Mouse (Mus musculus): ENCODE results near the gene 4833427G06Rik.
A peak's percentile ranks its signal among the peaks of the same experiment; 100 is the strongest.
"Not testable (repeated sequence)": the region's sequence is repeated elsewhere in the genome, so short reads cannot be mapped to it uniquely, and the experiment has no call there.

Gene 4833427G06Rik

DNA sequence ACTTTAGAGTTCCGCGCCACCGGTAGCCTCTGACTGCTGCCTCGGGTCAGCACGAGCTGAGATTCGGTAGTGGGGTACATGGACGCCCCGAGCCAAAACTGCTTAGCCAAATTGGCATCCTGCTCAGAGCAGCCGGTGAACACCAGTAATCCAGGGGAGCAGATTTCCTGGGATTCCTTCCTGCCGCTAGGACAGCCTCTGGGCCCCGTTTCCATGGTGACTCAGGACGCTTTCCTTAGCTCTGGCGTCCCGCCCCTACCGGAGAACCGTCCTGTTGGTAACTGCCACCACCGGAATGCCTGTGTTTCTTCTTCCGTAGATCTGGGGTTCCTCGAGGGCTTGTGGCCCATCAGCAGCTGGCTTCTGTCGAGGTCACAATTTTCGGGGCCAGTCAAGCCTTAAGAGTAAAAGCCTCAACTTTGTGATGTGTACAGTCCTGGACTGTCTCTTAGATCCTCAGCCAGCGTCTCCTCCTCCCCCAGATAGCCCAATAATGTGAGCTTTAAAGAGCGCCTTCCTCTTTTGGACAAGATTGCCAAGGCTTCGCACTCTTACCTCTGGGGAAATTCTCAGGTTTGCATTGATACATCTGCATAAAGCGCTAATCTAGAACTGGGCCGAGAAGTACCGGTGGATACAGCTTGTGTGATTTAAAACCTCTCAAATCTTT lies at the start of gene 4833427G06Rik:
Gene 4833427G06Rik, minus strand, starts transcription at position 323 of the 670 bp plus-strand sequence.
- DNase-seq (ENCODE audit: low spot score): peak; percentile 19

DNA sequence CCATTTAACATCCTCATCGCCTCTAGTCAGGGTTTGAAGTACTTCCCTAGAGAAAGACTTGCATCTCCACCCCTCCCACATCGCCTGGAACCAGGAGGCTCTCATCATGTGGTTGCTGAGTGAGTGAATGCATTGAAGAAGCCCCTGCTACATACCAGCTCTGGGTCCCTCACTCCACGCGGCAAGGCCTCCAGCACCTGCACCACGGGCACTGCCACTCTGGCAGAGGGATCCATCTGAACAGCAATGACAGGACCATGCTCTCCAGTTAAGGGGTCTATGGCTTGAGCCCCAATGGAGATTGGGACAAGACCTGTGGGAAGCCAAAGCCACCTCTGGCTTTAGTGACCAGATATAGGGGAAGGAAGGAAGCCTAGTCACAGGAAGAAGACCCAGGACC lies 45.4 kb upstream of the 4833427G06Rik start:
- DNase-seq (ENCODE audit: low spot score): no peak

- no peak for DNase-seq (ENCODE audit: low spot score)
Measured at GRCm38 (mm10) chr9:51146496-51146895, 44.6 kb upstream of the 4833427G06Rik start.

GRCm38 (mm10) chr9:51144218-51144617 lies 42.3 kb upstream of the 4833427G06Rik start:
- no peak for DNase-seq (ENCODE audit: low spot score)

DNA sequence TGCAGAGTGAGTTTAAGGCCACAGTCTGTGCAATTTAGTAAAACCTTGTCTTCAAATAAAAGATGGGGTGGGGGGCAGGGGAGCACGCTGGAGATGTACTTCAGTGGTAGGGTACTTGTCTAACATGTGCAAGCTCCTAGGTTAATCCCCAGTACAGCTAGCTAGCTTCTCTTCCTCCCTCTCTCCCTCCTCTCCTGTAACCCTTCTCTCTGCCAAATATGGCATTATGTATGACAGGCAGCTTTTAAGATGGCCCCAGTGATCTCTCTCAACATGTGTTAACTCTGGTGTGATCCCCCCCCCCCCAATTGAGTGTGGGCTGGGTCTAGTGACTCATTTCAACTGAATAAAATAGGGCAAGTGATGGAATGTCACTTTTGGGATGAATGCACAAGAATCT lies 41.6 kb upstream of the 4833427G06Rik start:
- DNase-seq (ENCODE audit: low spot score): no peak

- DNase-seq (ENCODE audit: low spot score): no peak
Measured at GRCm38 (mm10) chr9:51140711-51141110, 38.8 kb upstream of the 4833427G06Rik start.

- DNase-seq (ENCODE audit: low spot score): not testable (repeated sequence)
Measured at GRCm38 (mm10) chr9:51139401-51139800, 37.5 kb upstream of the 4833427G06Rik start.

GRCm38 (mm10) chr9:51138301-51138700 lies 36.4 kb upstream of the 4833427G06Rik start:
- no peak for DNase-seq (ENCODE audit: low spot score)

GRCm38 (mm10) chr9:51137836-51138235 lies 36.0 kb upstream of the 4833427G06Rik start:
- DNase-seq (ENCODE audit: low spot score): no peak

DNA sequence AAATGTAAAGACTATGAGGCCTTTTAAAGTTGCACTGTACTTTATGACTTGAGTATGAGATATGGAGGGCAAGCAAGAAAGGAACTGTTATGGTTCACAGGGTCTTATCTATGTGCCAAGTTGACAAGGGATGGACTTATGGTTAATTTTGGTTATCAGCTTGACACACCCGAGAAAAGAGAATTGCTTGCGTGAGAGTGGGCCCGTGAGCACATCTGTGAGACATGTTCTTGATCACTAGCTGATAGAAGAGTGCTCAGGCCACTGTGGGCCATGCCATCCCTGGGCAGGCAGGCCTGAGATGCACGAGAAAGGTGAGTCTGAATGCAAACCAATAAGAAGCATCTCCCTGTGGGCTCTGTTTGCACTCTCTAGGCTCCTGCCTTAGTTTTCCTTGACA lies 35.6 kb upstream of the 4833427G06Rik start:
- DNase-seq (ENCODE audit: low spot score): no peak

DNA sequence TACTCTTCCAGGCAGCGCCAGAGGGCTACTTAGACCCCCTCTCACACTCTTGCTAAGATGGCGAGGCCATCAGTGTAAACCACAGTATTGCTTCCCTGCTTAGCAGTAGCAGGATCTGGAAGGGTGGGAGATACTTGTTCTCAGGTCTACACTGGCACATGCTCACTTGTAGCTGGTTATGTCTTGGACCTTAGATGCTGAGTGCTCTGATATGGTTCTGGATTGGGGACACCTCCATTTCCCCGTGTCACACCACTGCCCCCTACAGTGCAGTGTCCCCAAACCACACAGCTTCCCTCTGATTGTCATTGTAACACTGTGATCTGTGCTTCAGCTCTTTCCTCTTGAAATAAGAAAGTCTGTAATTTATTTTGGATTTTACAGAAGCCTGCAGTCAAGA lies 35.1 kb upstream of the 4833427G06Rik start:
- DNase-seq (ENCODE audit: low spot score): peak; percentile 23

- DNase-seq (ENCODE audit: low spot score): no peak
Measured at GRCm38 (mm10) chr9:51114767-51115166, 12.9 kb upstream of the 4833427G06Rik start.

GRCm38 (mm10) chr9:51105751-51106150 lies 3.9 kb upstream of the 4833427G06Rik start:
- DNase-seq (ENCODE audit: low spot score): no peak

- peak; percentile 6 for DNase-seq (ENCODE audit: low spot score)
Measured at GRCm38 (mm10) chr9:51103808-51104514, 2.1 kb upstream of the 4833427G06Rik start.

- peak; percentile 19 for DNase-seq (ENCODE audit: low spot score)
Measured at GRCm38 (mm10) chr9:51102963-51103807, 1.3 kb upstream of the 4833427G06Rik start.

- DNase-seq (ENCODE audit: low spot score): no peak
Measured at GRCm38 (mm10) chr9:51096306-51096705, 5.6 kb downstream of the 4833427G06Rik start.

- DNase-seq (ENCODE audit: low spot score): no peak
Measured at GRCm38 (mm10) chr9:51093697-51094096, 8.2 kb downstream of the 4833427G06Rik start.

- no peak for DNase-seq (ENCODE audit: low spot score)
Measured at GRCm38 (mm10) chr9:51081614-51082013, 20.3 kb downstream of the 4833427G06Rik start.

GRCm38 (mm10) chr9:51076979-51077315 lies 24.9 kb downstream of the 4833427G06Rik start, which contains the start of gene Layn:
Gene Layn, minus strand, starts transcription at chr9:51077094.
- peak; percentile 41 for DNase-seq (ENCODE audit: low spot score)

- no peak for DNase-seq (ENCODE audit: low spot score)
Measured at GRCm38 (mm10) chr9:51076300-51076978, 25.4 kb downstream of the 4833427G06Rik start.

GRCm38 (mm10) chr9:51075780-51076179 lies 26.1 kb downstream of the 4833427G06Rik start:
- DNase-seq (ENCODE audit: low spot score): no peak

DNA sequence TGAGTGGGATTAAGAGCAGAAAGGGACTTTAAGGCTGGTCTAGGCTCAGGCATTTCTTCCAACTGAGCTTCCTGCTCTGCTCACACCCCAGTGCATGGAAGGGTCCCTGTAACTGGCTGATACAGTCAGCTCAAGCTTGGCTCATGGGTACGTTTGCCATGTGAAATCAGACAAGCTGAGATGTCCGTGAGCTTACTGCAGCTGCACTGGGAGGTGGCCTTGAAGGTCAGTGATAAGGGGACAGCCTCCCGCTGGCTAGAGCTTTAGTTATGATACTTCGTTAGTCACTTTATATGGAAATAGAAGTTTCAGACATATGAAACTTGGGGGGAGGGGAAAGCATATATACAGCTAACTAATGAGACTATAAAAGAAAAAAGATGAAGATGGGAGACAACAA lies 31.1 kb downstream of the 4833427G06Rik start:
- no peak for DNase-seq (ENCODE audit: low spot score)
